Mouse (Mus musculus): ENCODE data around the gene Gm4952.

Gm4952 gene

DNA sequence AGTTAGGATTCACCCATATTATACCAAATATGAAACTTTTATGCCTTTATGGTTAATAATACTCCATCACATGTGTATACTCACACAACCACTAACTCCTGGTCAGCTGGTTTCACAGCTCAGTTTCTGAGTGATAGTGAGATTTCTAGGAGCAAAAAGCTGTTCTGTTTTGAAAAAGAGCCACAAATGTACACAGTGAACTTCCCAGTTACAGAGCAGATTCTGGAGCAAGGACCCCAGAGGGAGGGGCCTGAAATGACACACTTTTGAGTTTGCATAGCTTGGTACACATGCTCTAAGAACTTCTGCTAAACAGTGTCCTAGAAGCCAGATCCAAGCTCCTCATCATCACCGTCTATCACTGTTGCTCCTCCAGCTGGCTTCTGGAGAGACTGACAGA lies at the start of gene Gm4952:
Gene Gm4952, plus strand, starts transcription at position 301 of the 400 bp plus-strand sequence.
- no peak for DNase-seq

DNA sequence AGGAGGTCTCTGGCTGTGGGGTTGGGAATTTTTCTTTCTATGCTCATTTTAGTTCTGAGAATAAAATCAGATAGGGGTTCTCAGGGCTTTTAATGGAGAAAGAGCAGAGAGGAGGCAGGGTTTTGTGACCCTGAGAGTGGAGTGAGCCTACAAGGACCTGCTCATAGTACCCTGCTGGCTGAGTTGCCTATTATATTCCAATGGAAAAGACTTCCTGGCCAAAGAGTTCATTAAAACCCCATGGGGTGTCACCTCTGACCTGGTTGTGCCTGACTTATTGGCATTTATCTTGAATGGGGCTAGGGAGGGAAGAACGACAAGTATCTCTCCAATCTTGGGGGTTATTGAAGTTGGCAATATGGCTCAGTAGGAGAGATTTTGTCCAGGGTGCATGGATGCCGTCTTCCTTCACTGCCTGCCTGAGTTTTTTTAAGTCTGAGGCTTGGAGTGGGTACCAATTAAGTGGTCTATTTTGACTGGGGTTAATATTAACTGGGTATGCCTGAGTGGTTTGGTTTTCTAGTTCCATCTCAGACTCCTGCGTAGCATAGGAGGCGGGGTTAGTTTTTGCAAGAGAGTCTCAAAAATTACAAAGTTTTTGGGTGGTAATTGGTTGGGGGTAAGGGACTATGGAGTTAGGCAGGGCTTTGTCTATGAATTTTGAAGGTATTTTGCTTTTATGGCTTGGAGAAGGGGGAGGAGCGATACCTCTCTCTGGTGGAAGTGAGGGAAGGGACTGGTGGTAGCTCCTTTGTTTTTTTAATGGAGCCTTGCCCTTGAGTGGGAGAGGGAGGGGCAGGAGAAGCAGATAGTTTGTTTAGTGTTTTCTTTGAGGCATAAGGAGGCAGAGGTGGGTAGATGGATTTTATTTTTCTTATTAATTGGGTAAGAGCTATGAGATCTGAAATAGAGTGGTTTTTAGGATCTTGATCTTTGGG lies 49.5 kb upstream of the Gm4952 start:
- DNase-seq: no peak

DNA sequence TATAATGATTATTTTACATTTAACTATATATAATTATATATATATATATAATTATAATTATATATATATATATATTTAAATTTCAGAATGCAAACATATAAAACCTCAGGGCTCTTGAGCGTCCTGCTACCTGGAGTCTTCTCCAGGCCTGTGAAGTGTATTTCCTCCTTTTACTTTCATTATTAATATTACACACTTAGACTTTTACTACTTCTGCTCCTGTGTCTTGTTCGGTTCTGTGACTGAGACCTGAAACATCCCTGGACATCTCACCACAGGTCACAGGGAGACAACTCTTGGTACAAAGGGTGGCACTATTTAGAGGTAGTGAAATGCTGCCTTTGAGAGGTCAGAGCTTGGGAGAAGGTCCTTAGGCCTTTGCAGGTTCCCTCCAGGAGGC lies 43.5 kb upstream of the Gm4952 start:
- DNase-seq: no peak

DNA sequence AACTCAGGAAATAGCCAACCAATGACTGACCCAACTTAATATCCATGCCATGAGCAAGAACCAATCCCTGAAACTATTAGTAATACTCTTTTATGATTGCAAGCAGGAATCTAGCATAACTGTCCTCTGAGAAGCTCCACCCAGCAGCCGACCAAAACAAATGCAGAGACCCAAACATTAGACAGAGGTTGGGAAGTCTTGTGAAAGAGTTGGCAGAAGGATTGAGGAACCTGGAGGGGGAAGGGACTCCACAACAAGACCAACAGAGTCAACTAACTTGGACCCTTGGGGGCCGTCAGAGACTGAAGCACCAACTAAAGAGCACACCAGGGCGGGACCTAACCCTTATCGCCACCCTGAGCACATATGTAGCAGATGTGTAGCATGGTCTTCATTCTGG lies 41.6 kb upstream of the Gm4952 start:
- no peak for DNase-seq

DNA sequence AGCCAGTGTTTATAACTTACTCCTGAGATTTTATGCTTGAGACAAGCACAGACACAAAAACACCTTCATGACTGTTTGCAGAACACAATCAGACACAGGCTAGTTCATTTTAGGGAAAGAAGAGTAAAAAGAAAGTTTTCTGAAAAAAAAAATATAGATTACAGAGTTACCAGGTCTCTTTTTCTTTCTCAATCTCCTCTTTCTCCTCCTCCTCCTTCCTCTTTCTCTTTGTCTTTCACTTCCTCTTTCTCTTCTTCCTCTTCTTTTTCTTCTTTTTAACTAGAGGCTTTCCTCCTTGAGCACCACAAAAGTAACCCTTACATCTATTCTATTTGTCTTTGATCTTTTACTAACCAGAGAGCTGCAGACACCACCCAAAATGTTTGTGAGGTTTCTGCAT lies 35.6 kb upstream of the Gm4952 start:
- no peak for DNase-seq

DNA sequence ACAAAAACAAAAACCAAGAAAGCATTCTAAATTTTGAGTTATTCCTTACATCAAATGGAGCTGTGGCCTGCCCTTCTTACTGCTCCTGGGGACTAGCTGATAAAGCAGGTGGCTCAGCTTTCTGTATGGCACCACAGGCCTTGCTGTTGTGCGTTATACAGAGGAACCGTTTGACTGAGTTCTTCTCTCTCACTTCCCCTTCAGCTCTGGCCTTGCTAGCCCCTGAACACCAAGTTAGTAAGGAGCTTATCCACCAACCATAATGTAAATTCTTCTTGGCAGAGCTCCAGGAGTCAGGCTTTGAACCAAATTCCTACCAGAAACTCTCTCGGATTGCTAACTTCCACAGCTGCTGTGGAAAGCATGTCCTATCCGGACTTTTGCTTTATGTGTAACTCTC lies 32.8 kb upstream of the Gm4952 start:
- no peak for DNase-seq

DNA sequence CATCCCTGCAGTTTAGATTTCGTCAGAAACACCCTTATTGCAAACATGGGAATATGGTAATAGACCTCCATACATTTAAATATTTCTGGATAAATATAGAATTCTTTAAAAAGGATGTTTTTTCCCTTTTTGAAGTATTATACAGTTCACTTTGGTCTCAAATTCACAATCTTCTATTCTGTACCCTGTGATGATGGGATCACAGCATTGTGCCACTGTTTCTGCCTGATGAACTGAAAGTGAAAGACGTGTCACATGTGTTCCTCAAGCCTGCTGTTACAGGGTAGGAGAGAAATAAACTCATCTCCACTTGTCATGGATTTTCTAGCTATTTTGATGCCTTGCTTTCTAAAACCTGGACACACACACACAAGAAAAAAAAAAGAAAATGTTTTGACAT lies 28.9 kb upstream of the Gm4952 start:
- no peak for DNase-seq

DNA sequence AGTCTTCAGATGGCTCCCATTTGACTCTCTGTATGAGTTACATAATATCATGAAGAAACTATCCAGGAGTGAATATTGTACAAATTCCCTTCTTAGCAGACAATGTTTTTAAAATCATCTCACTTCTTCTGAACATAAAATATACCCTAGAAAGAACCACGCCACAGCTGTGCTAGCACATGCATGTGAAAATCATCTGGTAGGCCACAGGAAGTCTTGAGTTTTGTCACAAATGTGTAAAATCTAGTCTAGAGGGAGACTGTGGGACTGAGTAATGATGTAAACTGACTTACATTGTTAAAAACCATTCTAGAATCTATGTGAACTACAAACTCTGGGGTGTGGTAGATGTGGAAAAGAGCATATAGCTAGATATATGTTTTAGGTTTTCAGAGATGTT lies 28.1 kb upstream of the Gm4952 start:
- DNase-seq: no peak

DNA sequence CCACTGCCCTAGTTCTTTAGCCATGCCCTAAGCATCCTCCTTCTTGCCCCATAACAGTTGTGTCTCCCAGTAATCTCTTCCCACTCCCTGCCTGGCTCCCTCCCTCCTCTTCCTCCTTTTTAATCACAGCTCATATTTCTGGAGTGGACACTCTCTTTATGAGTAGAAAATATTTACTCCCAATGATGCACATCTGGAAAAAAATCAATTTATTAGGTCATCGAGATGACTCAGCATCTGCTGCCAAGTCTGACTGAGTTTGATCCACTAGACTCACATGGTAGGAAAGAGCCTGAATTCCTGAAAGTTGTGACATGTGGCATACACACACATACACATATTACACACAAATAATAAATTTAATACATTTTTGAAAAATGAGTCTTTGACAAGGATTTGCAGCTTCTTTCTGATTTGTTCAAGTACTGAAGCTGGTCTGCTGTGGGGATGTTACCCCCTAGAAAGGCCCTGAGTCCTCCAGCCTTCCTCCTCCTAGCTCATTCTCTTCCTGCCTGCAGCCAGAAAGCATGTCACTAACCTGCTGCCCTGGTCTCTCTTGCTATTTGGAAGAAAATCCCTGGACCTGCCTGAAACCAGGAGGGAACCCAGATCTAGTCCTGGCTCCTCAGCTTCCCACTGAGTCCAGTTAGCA lies 27.0 kb upstream of the Gm4952 start:
- no peak for DNase-seq

DNA sequence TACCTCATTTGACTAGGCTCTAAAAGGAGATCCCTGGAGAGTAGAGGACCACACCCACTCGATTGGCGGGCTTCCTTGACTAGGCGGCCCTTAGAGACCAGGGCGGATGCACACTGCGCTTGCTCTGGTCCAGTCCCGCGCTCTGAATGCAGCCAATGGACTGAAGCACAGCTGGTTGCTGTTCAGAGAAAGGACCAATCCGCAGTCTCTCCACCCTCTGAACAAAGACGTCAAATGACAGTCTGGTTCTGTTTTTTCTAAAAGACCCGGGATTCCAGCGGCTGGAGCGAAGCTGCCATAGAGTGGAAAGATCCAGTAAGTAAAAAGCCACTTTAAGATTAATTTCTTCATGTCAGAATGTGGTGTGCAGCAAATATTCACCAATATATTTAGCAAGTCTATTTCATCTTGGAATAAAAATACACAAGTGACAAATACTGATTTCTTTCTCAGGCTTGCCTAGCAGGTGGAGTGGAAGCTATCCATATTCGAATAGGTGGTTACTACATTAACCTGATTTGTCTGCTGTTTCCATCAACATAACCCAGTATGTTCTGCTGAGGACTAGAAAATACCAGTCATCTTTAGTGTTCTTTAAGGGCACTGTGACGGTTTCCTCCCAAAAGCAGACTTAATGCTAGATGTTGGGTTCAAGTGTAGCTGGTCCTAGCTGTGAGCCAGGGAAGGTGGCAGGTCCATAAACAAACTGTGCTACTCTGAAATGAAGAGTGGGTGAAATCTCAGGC lies 26.3 kb upstream of the Gm4952 start:
- DNase-seq: peak; percentile 68

DNA sequence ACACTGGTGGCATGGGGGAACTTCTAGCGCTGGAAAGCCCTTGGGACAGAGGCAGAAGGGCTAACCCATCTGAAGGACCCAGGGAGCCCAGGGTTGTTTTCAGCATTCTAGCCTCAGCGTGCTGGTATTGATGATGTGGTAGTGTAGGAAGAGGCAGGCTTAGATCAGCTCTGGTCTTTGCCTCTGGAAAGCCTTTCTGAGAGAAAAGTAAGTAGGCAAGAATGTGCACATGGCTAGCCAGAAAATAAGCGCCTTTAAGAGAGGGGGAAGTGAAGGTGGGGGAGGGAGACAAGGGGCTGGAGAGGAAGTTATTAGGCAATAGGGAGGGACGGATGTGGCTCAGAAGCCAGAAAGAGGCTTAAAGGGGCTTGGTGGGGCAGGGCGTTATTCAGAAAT lies 25.8 kb upstream of the Gm4952 start:
- DNase-seq: no peak

DNA sequence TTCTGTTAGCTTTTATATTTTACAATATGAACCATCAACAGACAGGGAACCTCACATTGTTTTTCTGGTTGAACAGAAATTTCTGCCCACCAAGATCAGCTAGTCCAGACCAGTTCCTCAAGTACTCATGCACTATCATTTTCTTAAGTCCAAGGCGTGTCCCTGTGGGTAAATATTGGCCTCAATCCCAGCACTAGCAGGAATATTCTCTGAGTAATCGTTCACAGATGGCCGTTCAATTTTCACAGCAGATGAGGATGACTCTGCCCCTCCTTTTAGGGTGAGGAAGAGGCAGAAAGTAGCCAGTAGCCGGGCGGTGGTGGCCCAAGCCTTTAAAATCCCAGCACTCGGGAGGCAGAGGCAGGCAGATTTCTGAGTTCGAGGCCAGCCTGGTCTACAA lies 24.7 kb upstream of the Gm4952 start:
- DNase-seq: no peak

DNA sequence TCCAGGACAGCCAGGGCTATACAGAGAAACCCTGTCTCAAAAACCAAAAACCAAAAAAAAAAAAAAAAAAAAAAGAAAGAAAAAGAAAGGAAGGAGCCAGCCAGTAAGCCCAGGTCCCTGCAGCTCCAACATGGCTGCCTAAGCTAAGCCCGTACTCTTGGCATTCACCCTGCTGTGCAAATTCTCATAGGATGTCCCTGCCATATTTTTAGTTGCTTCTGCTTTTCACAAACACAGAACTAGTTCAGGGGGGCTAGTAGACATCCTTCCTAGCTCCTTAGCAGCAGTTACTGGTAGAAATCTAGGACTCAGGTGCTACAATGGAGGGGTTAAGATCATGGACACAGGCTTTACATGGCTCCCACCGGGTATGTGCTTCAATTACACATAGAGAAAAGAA lies 24.3 kb upstream of the Gm4952 start:
- no peak for DNase-seq

DNA sequence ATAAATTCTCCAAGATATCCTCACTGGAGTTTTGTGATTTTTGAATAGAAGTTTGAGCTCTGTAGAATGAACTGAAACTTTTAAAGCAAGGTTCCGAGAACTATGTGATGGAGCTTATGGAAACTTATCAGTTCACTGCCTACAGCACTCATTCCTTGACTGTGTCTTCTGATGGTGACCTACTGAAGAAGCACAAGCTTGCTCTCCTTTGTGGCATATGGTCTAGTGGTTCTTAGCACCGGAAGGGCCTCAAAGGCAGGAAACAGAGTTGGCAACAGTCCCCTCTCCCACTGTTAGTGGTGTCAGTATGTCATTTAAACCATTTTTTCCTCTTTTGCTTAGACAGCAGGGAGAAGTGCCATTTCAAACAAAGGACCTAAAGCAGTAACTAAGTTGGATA lies 23.1 kb upstream of the Gm4952 start:
- no peak for DNase-seq

DNA sequence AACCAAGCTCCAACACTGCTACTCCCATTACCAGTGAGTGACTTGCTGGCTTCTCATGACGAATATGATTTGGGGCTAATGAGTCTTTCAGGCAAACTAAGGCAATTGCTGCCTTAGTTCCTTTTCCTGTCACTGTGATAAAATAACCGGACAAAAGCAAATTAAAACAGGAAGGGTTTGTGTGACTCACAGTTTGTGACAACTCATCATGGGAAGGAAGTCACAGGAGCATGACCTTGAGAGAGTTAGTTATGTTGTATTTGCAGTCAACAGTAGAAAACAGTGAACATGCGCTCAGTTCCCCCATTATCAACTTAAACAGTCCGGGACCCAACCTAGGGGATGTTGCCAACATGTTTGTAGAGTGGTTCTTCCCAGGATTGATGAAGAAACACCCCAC lies 14.5 kb upstream of the Gm4952 start:
- no peak for DNase-seq

DNA sequence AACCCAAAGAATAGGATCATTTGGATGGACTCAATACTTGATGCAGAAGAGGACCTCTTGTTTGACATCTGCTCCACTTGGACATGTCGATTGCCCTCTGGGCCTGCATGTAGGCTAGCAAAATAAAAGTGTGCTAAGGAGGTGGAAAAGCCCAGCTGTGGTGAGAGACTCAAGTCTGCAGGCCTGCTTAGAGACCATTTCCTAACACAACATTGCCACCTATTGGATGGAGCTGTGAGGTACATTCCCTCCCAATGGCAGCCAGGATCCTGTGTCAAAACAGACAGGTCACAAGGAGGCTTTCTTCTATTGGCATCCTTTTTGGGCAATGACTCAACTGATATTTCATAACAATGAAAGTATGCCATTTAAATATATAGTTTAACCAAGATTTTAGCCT lies 7.9 kb upstream of the Gm4952 start:
- DNase-seq: peak; percentile 66

DNA sequence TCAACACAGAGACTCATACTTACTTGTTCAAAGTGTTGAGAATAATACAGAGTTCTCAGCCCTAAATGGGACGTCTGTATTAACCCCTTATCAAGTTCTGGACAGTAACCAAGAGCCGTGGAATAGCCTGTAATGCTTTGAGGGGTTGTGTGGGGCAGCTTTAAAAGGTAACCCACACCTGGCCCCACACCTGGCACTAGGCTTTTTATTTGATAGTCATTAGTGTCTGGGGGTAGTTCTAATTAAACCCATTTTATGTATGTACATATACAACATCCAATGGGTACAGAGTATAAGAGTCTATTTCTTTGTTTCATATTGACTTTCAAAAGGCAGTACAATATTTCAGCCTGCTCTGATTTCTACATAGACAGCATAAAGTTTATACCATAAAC lies 4.6 kb upstream of the Gm4952 start:
- no peak for DNase-seq

DNA sequence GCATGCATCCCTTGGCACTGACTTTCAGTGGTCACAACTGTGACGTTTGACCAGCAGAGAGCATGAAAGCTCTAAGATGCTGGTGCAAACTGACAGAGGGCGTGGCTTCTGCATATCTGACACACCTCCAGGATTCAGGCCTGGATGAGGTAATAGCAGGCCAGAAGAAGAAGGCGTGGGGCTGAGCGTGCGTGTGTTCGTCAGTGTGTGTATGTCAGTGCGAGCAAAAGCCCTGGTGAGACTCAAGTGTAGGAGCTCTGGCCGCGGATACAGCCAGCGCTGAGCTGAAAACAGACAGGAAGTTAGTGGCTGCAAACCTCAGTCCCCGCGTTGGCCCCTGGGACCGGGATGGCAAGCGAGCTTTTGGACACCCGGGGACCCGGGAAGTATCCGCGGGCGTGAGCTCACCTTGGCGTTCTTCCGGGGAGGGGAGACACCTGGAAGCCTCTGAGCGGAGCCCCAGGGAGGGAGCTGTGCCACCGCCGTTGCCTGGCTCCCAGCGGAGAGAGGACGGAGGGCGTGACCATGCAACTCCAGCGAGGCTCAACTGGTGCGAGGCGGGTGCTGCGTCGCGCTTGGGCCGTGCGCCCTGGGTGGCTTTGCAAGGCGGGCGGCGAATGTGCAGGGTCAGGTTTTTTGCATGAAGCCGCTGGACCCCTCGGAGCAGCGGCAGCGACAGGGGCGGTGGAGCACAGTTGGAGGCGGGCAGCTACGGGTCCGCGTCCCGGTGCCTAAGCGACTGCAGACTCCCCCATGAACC lies 4.1 kb upstream of the Gm4952 start:
- peak; percentile 58 for DNase-seq

DNA sequence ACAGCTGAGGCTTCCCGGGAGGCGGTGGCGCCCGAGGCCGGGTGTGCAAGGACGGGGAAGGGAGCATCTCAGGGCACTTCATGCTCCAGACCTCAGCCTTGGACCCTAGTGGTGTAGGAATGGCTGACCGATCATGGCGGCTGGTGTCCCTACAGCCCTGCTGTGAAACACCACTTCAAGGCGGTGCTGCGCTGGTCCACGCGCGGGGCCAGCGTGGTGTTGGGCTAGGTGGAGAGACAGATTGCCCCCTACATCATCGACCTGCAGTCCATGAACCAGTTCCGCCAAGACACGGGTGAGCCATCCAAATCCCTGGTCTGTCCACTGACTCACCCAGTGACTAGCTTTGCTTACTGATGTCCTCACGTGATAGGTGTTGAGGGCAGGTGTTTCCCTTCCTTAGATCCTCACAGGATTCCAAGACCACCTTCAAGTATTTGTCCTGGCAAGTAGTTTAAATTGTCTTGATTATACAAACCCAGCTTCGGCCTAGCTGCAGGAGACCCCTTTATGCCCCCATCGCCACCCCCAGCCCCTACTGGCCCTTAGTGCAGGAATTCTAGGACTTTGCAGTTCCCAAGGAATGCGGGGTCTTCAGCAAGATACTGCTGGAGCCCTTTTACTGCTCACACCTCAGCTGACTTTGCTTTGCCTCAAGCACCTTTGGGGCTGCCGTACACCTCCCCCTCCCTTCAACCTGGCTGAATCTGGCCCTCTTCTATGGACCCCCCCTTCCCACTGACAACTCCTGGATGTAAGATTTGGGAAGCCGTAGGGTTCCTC lies 3.3 kb upstream of the Gm4952 start:
- peak; percentile 47 for DNase-seq

DNA sequence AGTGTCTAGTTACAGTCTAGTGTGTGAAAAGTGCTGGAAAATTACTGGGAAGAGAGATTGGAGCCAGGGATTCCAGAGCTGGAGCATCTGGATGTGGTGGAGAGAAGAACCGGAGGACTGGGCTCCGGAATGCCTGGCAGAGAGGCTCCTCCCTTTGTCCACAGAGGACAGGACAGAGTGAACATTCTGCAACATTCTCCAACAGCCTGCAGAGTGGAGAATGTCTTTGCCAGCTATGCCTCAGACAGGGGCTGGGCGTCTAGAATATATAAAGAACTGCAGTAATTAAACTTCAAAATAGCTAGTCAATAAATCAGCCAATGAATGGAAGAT lies 2.7 kb upstream of the Gm4952 start:
- DNase-seq: no peak

DNA sequence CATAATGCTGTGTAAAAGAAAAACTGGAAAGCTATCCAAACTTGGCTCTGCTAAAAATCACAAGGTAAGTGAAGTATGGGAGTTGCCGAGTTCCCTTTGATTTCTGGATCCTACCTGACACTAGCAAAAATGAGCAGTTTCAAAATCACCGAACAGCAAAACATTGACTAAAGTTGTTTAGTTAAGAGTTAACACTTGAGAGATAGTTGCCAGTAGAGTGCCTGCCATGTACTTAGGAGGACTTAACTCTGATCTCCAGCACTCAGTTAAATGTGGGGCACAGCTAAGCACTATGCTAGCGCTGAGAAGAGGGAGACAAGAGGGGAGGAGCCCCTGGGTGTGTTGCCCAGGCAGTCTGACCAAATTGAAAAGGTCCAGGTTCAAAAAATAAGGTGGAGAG lies 1.1 kb upstream of the Gm4952 start:
- DNase-seq: no peak
